Mouse (Mus musculus): ENCODE data around the gene Zbtb4. TPM values are rescaled to one million over a fixed set of nuclear protein-coding genes. Genes with fewer than 3 reads are reported as not detected.

The Zbtb4 gene
- total RNA-seq, 2 experiments from 2014 or later, result 57.7 to 63.8 TPM

GRCm38 (mm10) chr11:69800392-69801197, 34.9 kb downstream of the Zbtb4 start:
- peak; percentile 53 to 80 for DNase-seq

GRCm38 (mm10) chr11:69801379-69801977, 35.8 kb downstream of the Zbtb4 start, which contains the start of gene Fgf11:
Gene Fgf11 (minus strand): TSS chr11:69801857.
- peak; percentile 20 to 40 for DNase-seq

GRCm38 (mm10) chr11:69802648-69803105, 37.0 kb downstream of the Zbtb4 start:
- peak; percentile 95 to 98 for DNase-seq

GRCm38 (mm10) chr11:69803328-69803727, 37.6 kb downstream of the Zbtb4 start:
- DNase-seq, result no peak

- peak; percentile 90 to 92 for DNase-seq
Measured at GRCm38 (mm10) chr11:69803786-69804651, 38.3 kb downstream of the Zbtb4 start.

- DNase-seq, result peak; percentile 20 to 57
Measured at GRCm38 (mm10) chr11:69804652-69804940, 38.9 kb downstream of the Zbtb4 start.

GRCm38 (mm10) chr11:69804972-69805909, 39.5 kb downstream of the Zbtb4 start, which contains the start of gene Tmem102:
Gene Tmem102 (minus strand): TSS chr11:69805624.
- DNase-seq, result no peak

- no peak for DNase-seq
Measured at GRCm38 (mm10) chr11:69806378-69806777, 40.7 kb downstream of the Zbtb4 start.

GRCm38 (mm10) chr11:69807641-69808040, 41.9 kb downstream of the Zbtb4 start:
- no peak for DNase-seq

GRCm38 (mm10) chr11:69810280-69810679, 44.6 kb downstream of the Zbtb4 start:
- no peak for DNase-seq

- no peak for DNase-seq
Measured at GRCm38 (mm10) chr11:69815155-69815554, 49.4 kb downstream of the Zbtb4 start, which contains the start of gene Gm39566. Gene Gm39566 (minus strand): TSS chr11:69815298.

- no peak for DNase-seq
Measured at GRCm38 (mm10) chr11:69816520-69816919, 50.8 kb downstream of the Zbtb4 start.

GRCm38 (mm10) chr11:69818365-69818764, 52.7 kb downstream of the Zbtb4 start, which contains the start of gene Spem2:
Gene Spem2 (minus strand): TSS chr11:69818465.
- no peak for DNase-seq

- DNase-seq, result no peak
Measured at GRCm38 (mm10) chr11:69818871-69819270, 53.2 kb downstream of the Zbtb4 start.

GRCm38 (mm10) chr11:69822080-69822479, 56.4 kb downstream of the Zbtb4 start, which contains the start of gene Spem1:
Gene Spem1 (minus strand): TSS chr11:69822180.
- no peak for DNase-seq

GRCm38 (mm10) chr11:69823456-69823855, 57.7 kb downstream of the Zbtb4 start:
- DNase-seq, result no peak

- DNase-seq, result no peak
Measured at GRCm38 (mm10) chr11:69828832-69829231, 63.1 kb downstream of the Zbtb4 start.

- no peak for DNase-seq
Measured at GRCm38 (mm10) chr11:69833554-69833953, 67.8 kb downstream of the Zbtb4 start.
